Mouse (Mus musculus): ENCODE results near the gene Terb2.

Terb2 gene

GRCm38 (mm10) chr2:122233759-122234557 is 47.9 kb downstream of the Terb2 start:
- peak; percentile 43 for DNase-seq

GRCm38 (mm10) chr2:122234611-122235288 is 48.7 kb downstream of the Terb2 start, which contains the start of gene Sord:
Gene Sord, plus strand, starts transcription at chr2:122234749.
- DNase-seq, result peak; percentile 74

- no peak for DNase-seq
These were observed 49.4 kb downstream of the Terb2 start for GRCm38 (mm10) chr2:122235425-122235824.

GRCm38 (mm10) chr2:122236321-122236720 is 50.2 kb downstream of the Terb2 start:
- DNase-seq, result no peak

- DNase-seq, result no peak
These were observed 51.9 kb downstream of the Terb2 start for GRCm38 (mm10) chr2:122237891-122238470.

GRCm38 (mm10) chr2:122240735-122241134 is 54.7 kb downstream of the Terb2 start:
- no peak for DNase-seq

GRCm38 (mm10) chr2:122241226-122241625 is 55.2 kb downstream of the Terb2 start:
- DNase-seq, result no peak

- DNase-seq, result no peak
These were observed 55.9 kb downstream of the Terb2 start for GRCm38 (mm10) chr2:122241935-122242334.

GRCm38 (mm10) chr2:122243671-122244131 is 57.6 kb downstream of the Terb2 start:
- DNase-seq, result peak; percentile 72

- DNase-seq, result no peak
These were observed 61.7 kb downstream of the Terb2 start for GRCm38 (mm10) chr2:122247786-122248185.

- DNase-seq, result peak; percentile 61
These were observed 69.9 kb downstream of the Terb2 start for GRCm38 (mm10) chr2:122255997-122256396.

Measured in right cerebral cortex, adult 18-20 months (tissue).